In the genomic region with DNA sequence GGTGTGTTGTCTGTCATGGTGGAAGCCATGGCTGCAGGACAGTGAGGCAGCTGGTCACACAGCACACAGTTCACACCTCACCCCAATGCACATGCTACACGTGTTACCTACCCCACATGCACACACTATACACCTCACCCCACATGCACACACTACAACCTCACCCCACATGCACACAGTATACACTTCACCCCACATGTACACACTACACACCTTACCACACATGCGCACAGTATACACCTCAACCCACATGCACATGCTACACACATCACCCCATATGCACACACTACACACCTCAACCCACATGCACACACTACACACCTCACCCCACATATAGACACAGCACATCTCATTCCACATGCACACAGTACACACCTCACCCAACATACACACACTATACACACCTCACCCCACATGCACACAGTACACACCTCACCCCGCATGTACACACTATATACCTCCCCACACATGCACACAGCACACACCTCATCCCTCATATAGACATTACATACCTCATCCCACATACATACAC, we compare ENCODE assay signal across 13 mouse cellular contexts.
DNase-seq lines count a peak whose midpoint lies in the region; ATAC-seq and TF ChIP-seq lines count a peak whose summit lies in the region.
"Had no signal": no experiment of that assay in that cellular context is flagged by ENCODE, and none has a peak within 500 bp of the region (broad histone marks: within the 10 kb centered on the region; RNA-seq: fewer than 3 reads in every experiment).

No protein-coding gene starts in this region.

- H3K9ac ChIP-seq in kidney, postnatal 0 days (ENCODE audit: low read depth, low read length), result no peak overlapping the region
- no peak overlapping the region; the same call in 1 of the 2 replicates for H3K9ac ChIP-seq in embryonic facial prominence, embryonic 11.5 days (replicated peaks; ENCODE audit: low read length)
- no peak overlapping the region for H3K9ac ChIP-seq in hindbrain, embryonic 11.5 days (ENCODE audit: low read depth, low read length)
- H3K9ac ChIP-seq in midbrain, embryonic 16.5 days (ENCODE audit: low read depth, low read length), result no peak overlapping the region
- H3K9ac ChIP-seq: liver, embryonic 15.5 days had no signal

- TF ChIP-seq CTCF in kidney, postnatal 0 days (IDR thresholded peaks at IDR 0.05; ENCODE audit: low read depth), result no peak

- ATAC-seq in kidney, postnatal 0 days (replicated peaks; ENCODE audit: low FRiP score, low read depth), result peak; percentile 51
- peak; percentile 22; the same call in 1 of the 2 replicates for ATAC-seq in embryonic facial prominence, embryonic 11.5 days (replicated peaks; ENCODE audit: insufficient number of reproducible peaks, low FRiP score, low TSS enrichment, low read depth)
- ATAC-seq in hindbrain, embryonic 11.5 days (ENCODE audit: low FRiP score), result peak; percentile 20; the same call in 1 of the 2 replicates
- ATAC-seq in midbrain, embryonic 16.5 days, result peak; percentile 43; the same call in 1 of the 2 replicates
- no peak for ATAC-seq in activated CD4-positive, CD25-positive, alpha-beta regulatory T cell, adult 4 months
- ATAC-seq in inflammation-experienced regulatory T-cells, adult 6 months, result no peak

- 99% methylated on average over 3 of the region's 3 CpGs for WGBS in kidney, postnatal 0 days
- 96% methylated on average over 3 of the region's 3 CpGs for WGBS in embryonic facial prominence, embryonic 11.5 days
- WGBS in hindbrain, embryonic 11.5 days, result 95% methylated on average over 3 of the region's 3 CpGs
- WGBS in midbrain, embryonic 16.5 days, result 96% methylated on average over 3 of the region's 3 CpGs

- no peaks in the 10 kb centered on the region for H3K36me3 ChIP-seq in kidney, postnatal 0 days (ENCODE audit: insufficient read depth, low read length)
- no peaks in the 10 kb centered on the region for H3K36me3 ChIP-seq in embryonic facial prominence, embryonic 11.5 days (replicated peaks; ENCODE audit: control insufficient read depth, insufficient read depth, low read depth, low read length)
- no peaks in the 10 kb centered on the region for H3K36me3 ChIP-seq in hindbrain, embryonic 11.5 days (ENCODE audit: control insufficient read depth, insufficient read depth, low read length)
- H3K36me3 ChIP-seq in midbrain, embryonic 16.5 days (ENCODE audit: control insufficient read depth, insufficient read depth, low read length), result no peaks in the 10 kb centered on the region
- H3K36me3 ChIP-seq: liver, embryonic 15.5 days had no signal

- H3K9me3 ChIP-seq in kidney, postnatal 0 days (replicated peaks; ENCODE audit: low read length), result no peaks in the 10 kb centered on the region
- H3K9me3 ChIP-seq in embryonic facial prominence, embryonic 11.5 days (replicated peaks; ENCODE audit: control insufficient read depth, low read length), result no peaks in the 10 kb centered on the region
- no peaks in the 10 kb centered on the region for H3K9me3 ChIP-seq in hindbrain, embryonic 11.5 days (ENCODE audit: control insufficient read depth, low read length)
- H3K9me3 ChIP-seq in midbrain, embryonic 16.5 days (replicated peaks; ENCODE audit: control insufficient read depth, low read length, poor library complexity, severe bottlenecking), result no peaks in the 10 kb centered on the region; the same call in 1 of the 2 replicates
- H3K9me3 ChIP-seq: liver, embryonic 15.5 days had no signal

- no peak overlapping the region for H3K27ac ChIP-seq in kidney, postnatal 0 days
- H3K27ac ChIP-seq in embryonic facial prominence, embryonic 11.5 days (replicated peaks; ENCODE audit: low read depth, low read length), result no peak overlapping the region
- no peak overlapping the region; the same call in 1 of the 2 replicates for H3K27ac ChIP-seq in hindbrain, embryonic 11.5 days (ENCODE audit: low read depth, low read length)
- H3K27ac ChIP-seq in midbrain, embryonic 16.5 days (ENCODE audit: low read length), result no peak overlapping the region
- H3K27ac ChIP-seq: liver, embryonic 15.5 days had no signal

- no peak overlapping the region for H3K4me2 ChIP-seq in kidney, postnatal 0 days (ENCODE audit: low read length)
- H3K4me2 ChIP-seq in embryonic facial prominence, embryonic 11.5 days (ENCODE audit: low read depth, low read length), result no peak overlapping the region
- no peak overlapping the region for H3K4me2 ChIP-seq in hindbrain, embryonic 11.5 days (replicated peaks; ENCODE audit: low read depth, low read length)
- H3K4me2 ChIP-seq in midbrain, embryonic 16.5 days (ENCODE audit: low read length), result no peak overlapping the region
- H3K4me2 ChIP-seq: liver, embryonic 15.5 days had no signal

- H3K4me3 ChIP-seq in kidney, postnatal 0 days (replicated peaks; ENCODE audit: low read depth, low read length), result no peak overlapping the region
- no peak overlapping the region for H3K4me3 ChIP-seq in embryonic facial prominence, embryonic 11.5 days (ENCODE audit: low read depth, low read length)
- no peak overlapping the region for H3K4me3 ChIP-seq in hindbrain, embryonic 11.5 days (ENCODE audit: low read depth, low read length)
- H3K4me3 ChIP-seq in midbrain, embryonic 16.5 days (ENCODE audit: low read depth, low read length), result no peak overlapping the region
- H3K4me3 ChIP-seq: erythroblast, embryonic 14.5 days; liver, embryonic 15.5 days had no signal

- H3K4me1 ChIP-seq in kidney, postnatal 0 days (replicated peaks; ENCODE audit: insufficient read depth, low read length), result peaks cover 5% of the 10 kb centered on the region; the same call in 1 of the 2 replicates
- H3K4me1 ChIP-seq in embryonic facial prominence, embryonic 11.5 days (ENCODE audit: control insufficient read depth, insufficient read depth, low read length), result peaks cover 12% of the 10 kb centered on the region
- H3K4me1 ChIP-seq in hindbrain, embryonic 11.5 days (replicated peaks; ENCODE audit: control insufficient read depth, insufficient read depth, low read length), result peaks cover 21% of the 10 kb centered on the region
- H3K4me1 ChIP-seq in midbrain, embryonic 16.5 days (ENCODE audit: control insufficient read depth, insufficient read depth, low read length), result no peaks in the 10 kb centered on the region; the same call in 1 of the 2 replicates
- H3K4me1 ChIP-seq: liver, embryonic 15.5 days had no signal

- H3K27me3 ChIP-seq in kidney, postnatal 0 days (ENCODE audit: insufficient read depth, low read length), result no peaks in the 10 kb centered on the region
- H3K27me3 ChIP-seq in embryonic facial prominence, embryonic 11.5 days (ENCODE audit: control insufficient read depth, insufficient read depth, low read length), result no peaks in the 10 kb centered on the region
- H3K27me3 ChIP-seq in hindbrain, embryonic 11.5 days (ENCODE audit: control insufficient read depth, insufficient read depth, low read length), result no peaks in the 10 kb centered on the region
- no peaks in the 10 kb centered on the region; the same call in 1 of the 2 replicates for H3K27me3 ChIP-seq in midbrain, embryonic 16.5 days (ENCODE audit: control insufficient read depth, insufficient read depth, low read depth, low read length)

- DNase-seq in kidney, postnatal 0 days (ENCODE audit: low spot score), result no peak
- DNase-seq in kidney, adult 11 months, result no peak
- DNase-seq in embryonic facial prominence, embryonic 11.5 days (ENCODE audit: low spot score), result no peak
- DNase-seq in hindbrain, embryonic 11.5 days (ENCODE audit: low spot score), result no peak
- DNase-seq in urinary bladder, postnatal 25 days (ENCODE audit: low spot score), result no peak
- DNase-seq: cerebellum, adult 8-10 months; gastrocnemius, postnatal 10 days; kidney, adult 9 months had no signal

Comparison
In these comparisons a context has a peak if more than half of its experiments do, and no peak if none do; other contexts are left out.
1. ATAC-seq: peak in kidney, postnatal 0 days (single experiment), embryonic facial prominence, embryonic 11.5 days (single experiment), hindbrain, embryonic 11.5 days (single experiment) and midbrain, embryonic 16.5 days (single experiment); none in activated CD4-positive, CD25-positive, alpha-beta regulatory T cell, adult 4 months (single experiment) and inflammation-experienced regulatory T-cells, adult 6 months (single experiment).